Mouse (Mus musculus) ES-E14 (cell line): ENCODE data around the gene Gucy2f.

Experiments
- CHD2 ChIP-seq: IDR thresholded peaks from 2 replicates; pipeline ENCODE4 v1.6.1; 2014; ENCODE audit warnings: mild to moderate bottlenecking, low read depth, low read length, inconsistent platforms
- HCFC1 ChIP-seq: IDR thresholded peaks from 2 replicates; pipeline ENCODE4 v1.6.1; 2012; ENCODE audit warnings: low read length, inconsistent platforms, borderline replicate concordance; ENCODE audit not compliant: insufficient read depth
- MAFK ChIP-seq: IDR thresholded peaks from 2 replicates; pipeline ENCODE4 v1.6.1; 2014; ENCODE audit warnings: mild to moderate bottlenecking, low read depth, low read length, inconsistent platforms; ENCODE audit not compliant: insufficient read depth
- ZC3H11A ChIP-seq: IDR thresholded peaks from 2 replicates; pipeline ENCODE4 v1.6.1; 2012; ENCODE audit warnings: low read depth, mild to moderate bottlenecking, inconsistent platforms, low read length, borderline replicate concordance

DNA sequence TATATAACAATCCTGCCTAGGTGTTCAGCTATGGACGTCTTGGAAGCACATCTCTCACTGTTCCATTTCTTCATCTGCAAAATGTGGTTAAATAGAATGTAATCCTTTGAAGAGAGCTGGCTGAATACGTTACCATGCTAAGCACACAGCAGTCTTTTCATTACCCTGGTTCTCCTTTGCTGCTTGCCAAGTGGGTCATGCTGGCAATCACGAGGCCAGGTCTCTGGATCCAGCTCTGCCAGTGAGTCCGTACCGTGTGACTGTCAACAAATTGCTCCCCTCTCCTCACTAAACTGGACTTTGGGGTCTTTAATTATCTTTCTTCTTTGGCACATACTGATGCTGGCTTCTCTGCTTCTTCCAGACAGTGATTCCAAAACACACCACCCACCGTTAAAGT lies 2.3 kb downstream of the Gucy2f start:
- TF ChIP-seq ZC3H11A (no peak), HCFC1 (no peak), CHD2 (no peak), MAFK (no peak)
